Mouse (Mus musculus) midbrain, embryonic 12.5 days (tissue): ENCODE results near the gene Gm10518. TPM values are rescaled to one million over a fixed set of nuclear protein-coding genes. Genes with fewer than 3 reads are reported as not detected.

Source experiments
- ATAC-seq: fragments of 200-750 bp; cut with Nextera tagmentation; 2 replicates; pipeline ENCODE4 v1.8.0; 2017; ENCODE audit warnings: low read depth, moderate TSS enrichment, moderate library complexity; ENCODE audit not compliant: low FRiP score
- H3K27ac ChIP-seq: fragments of 300-500 bp; sonication (generic); replicated peaks from 2 replicates; pipeline ENCODE4 v1.5.1; 2016; ENCODE audit warnings: mild to moderate bottlenecking
- H3K27me3 ChIP-seq: fragments of 300-500 bp; sonication (generic); 2 replicates; pipeline ENCODE4 v1.6.1; 2016; ENCODE audit warnings: mild to moderate bottlenecking
- H3K36me3 ChIP-seq: fragments of 300-500 bp; sonication (generic); 2 replicates; pipeline ENCODE4 v1.6.1; 2016
- H3K4me1 ChIP-seq: fragments of 300-500 bp; sonication (generic); 2 replicates; pipeline ENCODE4 v1.6.1; 2016
- H3K4me2 ChIP-seq: fragments of 300-500 bp; sonication (generic); replicated peaks from 2 replicates; pipeline ENCODE4 v1.6.1; 2016; ENCODE audit warnings: mild to moderate bottlenecking, moderate library complexity
- H3K4me3 ChIP-seq: fragments of 300-500 bp; sonication (generic); 2 replicates; pipeline ENCODE4 v1.5.1; 2016; ENCODE audit warnings: mild to moderate bottlenecking
- H3K9ac ChIP-seq: fragments of 300-500 bp; sonication (generic); replicated peaks from 2 replicates; pipeline ENCODE4 v1.6.1; 2016; ENCODE audit warnings: mild to moderate bottlenecking, moderate library complexity
- H3K9me3 ChIP-seq: fragments of 300-500 bp; sonication (generic); 2 replicates; pipeline ENCODE4 v1.6.1; 2016; ENCODE audit warnings: mild to moderate bottlenecking
- WGBS: fragments of 180-500 bp; shearing (Covaris S2); methylation state at CpG from one replicate; pipeline ENCODE4 v1.1.7; 2016; 5-methylcytosine and 5-hydroxymethylcytosine counted together
- polyA plus RNA-seq: library from polyadenylated mRNA; unstranded; fragments of >200 nt; fragmentation: Nextera tagmentation; extraction: Ambion mirVana; gene quantifications from 2 replicates; pipeline ENCODE4 v1.2.1, GENCODE M21; 2016

The Gm10518 gene
- polyA plus RNA-seq, 1 experiment from 2014 or later, result 0.29 TPM

DNA sequence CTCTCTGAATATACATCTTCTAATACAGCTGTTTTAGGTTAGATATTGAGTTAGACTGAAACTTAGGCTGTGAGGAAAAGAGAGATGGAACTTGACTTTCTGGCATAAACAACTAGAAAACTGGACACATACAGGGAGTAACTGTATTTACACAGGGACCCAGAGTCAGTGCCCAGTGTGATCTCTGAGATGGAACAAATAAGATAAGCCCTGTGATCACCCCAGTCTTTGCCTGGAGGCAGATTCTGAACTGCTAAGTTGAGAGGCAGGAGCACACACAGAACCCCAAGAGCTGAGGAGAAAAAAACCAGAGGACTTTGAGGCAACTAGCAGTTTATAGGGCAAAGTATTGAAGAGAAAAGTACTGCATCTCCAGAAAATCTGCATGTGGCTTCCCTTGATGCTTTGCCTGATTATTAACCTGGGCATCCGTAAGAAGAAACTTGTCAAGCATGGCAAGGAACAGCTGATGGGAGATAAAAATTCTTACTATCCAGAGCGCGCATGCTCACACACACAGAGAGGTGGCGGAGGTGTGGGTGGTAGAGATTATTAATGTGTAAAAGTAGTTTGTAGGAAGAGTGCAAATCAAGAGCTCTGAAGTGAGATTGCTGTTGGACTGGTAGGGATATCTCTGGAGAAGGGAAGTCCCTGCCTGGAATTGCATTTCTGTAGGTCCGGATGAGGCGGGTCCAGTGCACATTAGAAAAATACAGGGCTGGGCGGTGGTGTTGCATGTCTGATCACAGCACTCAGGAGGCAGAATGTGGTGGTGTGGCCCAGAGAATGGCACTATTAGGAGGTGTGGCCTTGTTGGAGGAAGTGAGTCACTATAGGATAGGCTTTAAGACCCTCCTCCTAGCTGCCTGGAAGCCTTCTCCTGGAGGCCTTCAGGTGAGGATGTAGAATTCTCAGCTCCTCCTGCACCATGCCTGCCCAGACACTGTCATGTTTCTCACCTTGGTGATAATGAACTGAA is 33.5 kb downstream of the Gm10518 start:
- no peaks in the 10 kb centered on the region for H3K4me1 ChIP-seq
- no peaks in the 10 kb centered on the region for H3K27me3 ChIP-seq
- 93% methylated on average over 7 of the region's 7 CpGs for WGBS
- H3K9ac ChIP-seq, result no peak overlapping the region
- no peaks in the 10 kb centered on the region for H3K36me3 ChIP-seq
- ATAC-seq, result no peak
- H3K27ac ChIP-seq, result no peak overlapping the region
- no peak overlapping the region for H3K4me3 ChIP-seq
- 0 out of 2 replicates have a peak, but pooled peaks cover 4% of the 10 kb centered on the region for H3K9me3 ChIP-seq
- H3K4me2 ChIP-seq, result no peak overlapping the region

DNA sequence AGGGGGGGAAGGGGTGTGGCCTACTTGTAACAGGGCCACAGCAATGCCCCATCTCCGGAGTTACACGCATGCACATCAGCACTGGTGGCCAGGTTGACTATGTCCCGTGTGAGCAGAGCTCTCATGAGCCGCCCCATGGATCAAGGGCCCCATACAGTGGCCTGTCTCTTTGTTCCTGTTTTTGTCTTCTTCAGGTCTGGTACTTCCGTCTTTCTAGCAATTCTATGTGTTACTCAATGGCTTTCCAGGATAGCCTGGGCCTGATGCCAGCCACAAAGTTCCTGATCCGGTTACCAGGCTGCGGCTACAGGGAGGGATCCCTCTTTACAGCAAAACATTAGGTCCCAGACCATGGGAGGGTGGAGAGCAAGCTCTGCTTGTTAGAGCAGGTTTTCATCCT is 39.4 kb downstream of the Gm10518 start:
- H3K4me2 ChIP-seq, result no peak overlapping the region
- no peak overlapping the region for H3K9ac ChIP-seq
- no peaks in the 10 kb centered on the region for H3K4me1 ChIP-seq
- H3K9me3 ChIP-seq, result no peaks in the 10 kb centered on the region
- ATAC-seq, result no peak
- no peaks in the 10 kb centered on the region for H3K36me3 ChIP-seq
- 88% methylated on average over 7 of the region's 7 CpGs for WGBS
- H3K27me3 ChIP-seq, result no peaks in the 10 kb centered on the region
- no peak overlapping the region for H3K27ac ChIP-seq
- H3K4me3 ChIP-seq, result no peak overlapping the region

- ATAC-seq, result no peak
- Histone ChIP-seq H3K4me2 (no peak overlapping the region), H3K9me3 (no peaks in the 10 kb centered on the region), H3K27ac (no peak overlapping the region), H3K9ac (no peak overlapping the region), H3K4me1 (no peaks in the 10 kb centered on the region), H3K36me3 (no peaks in the 10 kb centered on the region), H3K27me3 (no peaks in the 10 kb centered on the region), H3K4me3 (no peak overlapping the region)
- WGBS, result 48% methylated on average over 3 of the region's 3 CpGs
These were observed 40.8 kb downstream of the Gm10518 start for GRCm38 (mm10) chr1:179843981-179844380.

- Histone ChIP-seq H3K9me3 (no peaks in the 10 kb centered on the region), H3K4me2 (no peak overlapping the region), H3K27ac (no peak overlapping the region), H3K36me3 (no peaks in the 10 kb centered on the region), H3K4me3 (no peak overlapping the region), H3K4me1 (no peaks in the 10 kb centered on the region), H3K9ac (no peak overlapping the region), H3K27me3 (no peaks in the 10 kb centered on the region)
- 18% methylated on average over 5 of the region's 5 CpGs for WGBS
- peak; percentile 78 for ATAC-seq
These were observed 41.7 kb downstream of the Gm10518 start for GRCm38 (mm10) chr1:179844894-179845293.

DNA sequence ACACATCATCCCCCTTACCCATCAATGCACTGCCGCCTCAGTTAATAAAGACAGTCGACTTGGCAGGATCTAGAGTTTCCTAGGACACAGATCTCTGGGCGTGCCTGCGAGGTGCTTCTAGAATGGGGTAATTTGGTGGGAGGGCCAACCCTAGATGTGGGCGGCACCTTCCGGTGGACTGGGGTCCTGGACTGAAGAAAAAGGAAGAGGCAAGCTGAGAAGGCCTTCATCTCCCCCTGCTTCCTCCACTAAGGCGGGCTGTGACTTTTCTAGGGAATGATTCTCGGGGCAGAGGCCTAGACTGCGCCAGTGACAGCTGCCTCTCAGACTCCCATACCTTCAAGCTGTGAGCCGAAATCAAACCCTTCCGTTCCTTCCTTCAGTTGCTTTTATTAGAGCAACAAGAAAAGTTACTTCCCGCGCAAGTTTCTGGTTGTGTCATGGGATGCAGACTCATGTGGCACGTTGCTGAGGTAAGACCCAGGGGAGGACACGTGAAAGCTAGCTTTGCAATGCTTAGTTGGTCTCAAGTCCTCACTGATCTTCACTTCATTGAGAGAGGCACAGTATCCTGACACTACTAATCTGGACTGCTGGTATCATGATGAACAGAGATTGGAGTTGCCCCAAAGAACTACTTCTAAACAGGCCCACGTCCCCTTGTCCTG is 42.8 kb downstream of the Gm10518 start:
- WGBS, result 88% methylated on average over 16 of the region's 16 CpGs
- H3K9me3 ChIP-seq, result no peaks in the 10 kb centered on the region
- ATAC-seq, result no peak
- no peak overlapping the region for H3K4me2 ChIP-seq
- H3K4me3 ChIP-seq, result no peak overlapping the region
- no peak overlapping the region for H3K27ac ChIP-seq
- no peaks in the 10 kb centered on the region for H3K36me3 ChIP-seq
- no peaks in the 10 kb centered on the region for H3K4me1 ChIP-seq
- no peaks in the 10 kb centered on the region for H3K27me3 ChIP-seq
- H3K9ac ChIP-seq, result no peak overlapping the region

GRCm38 (mm10) chr1:179847173-179847572 is 44.0 kb downstream of the Gm10518 start:
- H3K9me3 ChIP-seq, result no peaks in the 10 kb centered on the region
- no peaks in the 10 kb centered on the region for H3K27me3 ChIP-seq
- H3K4me2 ChIP-seq, result no peak overlapping the region
- no peak overlapping the region for H3K4me3 ChIP-seq
- H3K4me1 ChIP-seq, result no peaks in the 10 kb centered on the region
- H3K27ac ChIP-seq, result no peak overlapping the region
- H3K36me3 ChIP-seq, result no peaks in the 10 kb centered on the region
- no peak overlapping the region for H3K9ac ChIP-seq
- WGBS, result 58% methylated on average over 7 of the region's 7 CpGs
- no peak for ATAC-seq

DNA sequence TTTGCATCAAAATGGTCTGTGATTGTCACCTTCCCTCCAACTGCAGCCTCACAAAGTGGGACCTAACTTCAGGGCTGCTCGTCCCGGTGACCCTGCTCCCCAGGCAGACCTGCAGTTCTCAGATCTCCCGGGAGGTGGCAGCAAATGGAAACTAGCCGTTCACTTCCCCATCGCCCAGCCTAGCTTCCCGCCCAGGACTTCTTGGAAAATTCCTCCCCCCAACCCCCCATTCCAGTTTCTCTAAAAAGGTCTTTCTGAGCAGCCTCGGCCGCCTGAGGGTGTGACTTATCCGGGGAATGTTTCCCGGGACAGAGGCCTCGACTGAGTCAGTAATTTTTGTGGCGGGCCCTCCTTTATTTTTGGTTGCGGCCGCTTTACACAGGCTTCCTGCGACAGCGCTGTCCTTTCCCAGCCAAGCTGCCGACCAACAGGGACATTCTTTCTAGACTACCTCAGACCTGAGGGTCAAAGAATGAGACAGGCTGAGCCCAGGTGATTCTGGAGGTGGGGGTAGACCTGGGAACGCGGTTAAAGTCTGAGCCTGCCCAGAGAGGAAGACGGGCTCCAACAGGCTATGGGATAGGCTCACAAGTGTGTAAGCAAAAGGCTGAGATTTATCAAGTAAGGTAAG is 44.7 kb downstream of the Gm10518 start:
- H3K4me2 ChIP-seq, result peak overlapping the region; percentile 72
- peak overlapping the region; percentile 58 for H3K9ac ChIP-seq
- ATAC-seq, result peak; percentile 64
- peak overlapping the region; percentile 44 for H3K4me3 ChIP-seq
- no peaks in the 10 kb centered on the region for H3K27me3 ChIP-seq
- no peaks in the 10 kb centered on the region for H3K4me1 ChIP-seq
- no peaks in the 10 kb centered on the region for H3K36me3 ChIP-seq
- H3K27ac ChIP-seq, result no peak overlapping the region
- 4% methylated on average over 20 of the region's 20 CpGs for WGBS
- no peaks in the 10 kb centered on the region for H3K9me3 ChIP-seq

DNA sequence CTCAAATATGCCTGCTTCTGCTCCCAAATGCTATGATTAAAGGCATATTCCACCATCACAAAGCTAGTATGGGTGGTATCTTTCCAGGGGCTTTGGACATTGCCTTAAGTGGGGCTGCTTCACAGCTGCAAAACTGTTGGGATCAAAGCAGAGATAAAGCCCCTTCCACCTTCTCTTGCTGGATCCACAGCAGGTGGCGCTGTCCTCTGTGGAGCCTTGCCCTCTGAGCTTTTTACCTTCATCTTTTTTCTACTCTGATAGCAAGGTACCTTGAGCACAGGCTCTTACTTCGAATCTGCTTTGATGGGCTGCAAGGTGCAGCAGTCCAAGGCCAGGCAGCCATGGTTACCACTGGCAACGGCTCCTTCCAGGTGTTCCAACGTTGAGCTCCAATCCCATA is 50.2 kb downstream of the Gm10518 start:
- Histone ChIP-seq H3K4me3 (no peak overlapping the region), H3K4me2 (no peak overlapping the region), H3K9me3 (no peaks in the 10 kb centered on the region), H3K27me3 (no peaks in the 10 kb centered on the region), H3K36me3 (no peaks in the 10 kb centered on the region), H3K27ac (no peak overlapping the region), H3K4me1 (no peaks in the 10 kb centered on the region), H3K9ac (no peak overlapping the region)
- no peak for ATAC-seq
- WGBS, result 51% methylated on average over 4 of the region's 4 CpGs

Other genes with a start within 250 kb of the Gm10518 start
- 90.1 and 96.3 TPM in 2 replicates for gene Sccpdh, start 135.2 kb upstream of the Gm10518 start, polyA plus RNA-seq
- gene Kif28, start 58.1 kb upstream of the Gm10518 start, polyA plus RNA-seq, result not detected in 2 replicates
- 34.5 and 34.8 TPM in 2 replicates for gene Ahctf1, start 304 bp downstream of the Gm10518 start, polyA plus RNA-seq
- gene Cdc42bpa, start 157.1 kb downstream of the Gm10518 start, polyA plus RNA-seq, result 22.2 and 22.4 TPM in 2 replicates